Comparison of ENCODE assay signal across 8 mouse cellular contexts in genomic region chr2:90916560-90917232, GRCm38 (mm10). TPM values are rescaled to one million over a fixed set of nuclear protein-coding genes. Genes with fewer than 3 reads are reported as not detected.
DNase-seq lines count a peak whose midpoint lies in the region; ATAC-seq and TF ChIP-seq lines count a peak whose summit lies in the region.

No protein-coding gene starts in this region.

- WGBS in intestine, embryonic 16.5 days, result 20% methylated on average over 7 of the region's 7 CpGs
- WGBS in neural tube, embryonic 15.5 days, result 30% methylated on average over 7 of the region's 7 CpGs

- H3K4me2 ChIP-seq in intestine, embryonic 16.5 days (ENCODE audit: low read depth, low read length), result peak overlapping the region; percentile 67
- H3K4me2 ChIP-seq in neural tube, embryonic 15.5 days, result peak overlapping the region; percentile 85

- TF ChIP-seq POLR2A in testis, adult 2 months (IDR thresholded peaks at IDR 0.05; ENCODE audit: control insufficient read depth, low read depth, low read length), result no peak

- peak overlapping the region; percentile 92 for H3K4me3 ChIP-seq in testis, adult 2 months (ENCODE audit: control insufficient read depth, low read depth, low read length)
- peak overlapping the region; percentile 62 for H3K4me3 ChIP-seq in intestine, embryonic 16.5 days (ENCODE audit: low read length)
- H3K4me3 ChIP-seq in neural tube, embryonic 15.5 days (replicated peaks), result peak overlapping the region; percentile 53

- H3K27ac ChIP-seq in testis, adult 2 months (ENCODE audit: control insufficient read depth, insufficient read depth, low read depth, low read length), result peak overlapping the region; percentile 96
- H3K27ac ChIP-seq in intestine, embryonic 16.5 days (ENCODE audit: low read length), result peak overlapping the region; percentile 97
- H3K27ac ChIP-seq in neural tube, embryonic 15.5 days (replicated peaks), result peak overlapping the region; percentile 90

- peaks cover 11% of the 10 kb centered on the region for H3K4me1 ChIP-seq in testis, adult 2 months (ENCODE audit: control insufficient read depth, insufficient read depth, low read length)
- H3K4me1 ChIP-seq in intestine, embryonic 16.5 days (ENCODE audit: control insufficient read depth, insufficient read depth, low read length), result peaks cover 19% of the 10 kb centered on the region
- H3K4me1 ChIP-seq in neural tube, embryonic 15.5 days, result peaks cover 32% of the 10 kb centered on the region

- H3K27me3 ChIP-seq in testis, adult 2 months (ENCODE audit: control insufficient read depth, insufficient read depth, low read length), result no peaks in the 10 kb centered on the region
- H3K27me3 ChIP-seq in intestine, embryonic 16.5 days (replicated peaks; ENCODE audit: control insufficient read depth, insufficient read depth, low read length), result no peaks in the 10 kb centered on the region
- H3K27me3 ChIP-seq in neural tube, embryonic 15.5 days (replicated peaks), result no peaks in the 10 kb centered on the region

- DNase-seq in cerebellum, adult 8-10 months, result peak; percentile 39
- DNase-seq in testis, postnatal 14 days (ENCODE audit: low spot score), result no peak
- no peak for DNase-seq in ovary, adult 18-20 months (ENCODE audit: low spot score)
- DNase-seq in left cerebral cortex, adult 8-10 months (ENCODE audit: low spot score in 2 of 2), result no peak

- TF ChIP-seq CTCF in testis, adult 2 months (IDR thresholded peaks at IDR 0.05; ENCODE audit: control insufficient read depth, insufficient read depth, insufficient replicate concordance, low read depth, low read length), result no peak

- ATAC-seq in cerebellum, adult (ENCODE audit: insufficient number of reproducible peaks, low FRiP score, low TSS enrichment), result no peak; the same call in 1 of the 2 replicates
- ATAC-seq in intestine, embryonic 16.5 days, result peak; percentile 9; the same call in 1 of the 2 replicates
- no peak for ATAC-seq in neural tube, embryonic 15.5 days (ENCODE audit: low FRiP score)

- no peaks in the 10 kb centered on the region for H3K9me3 ChIP-seq in intestine, embryonic 16.5 days (ENCODE audit: control insufficient read depth, low read length)
- no peaks in the 10 kb centered on the region for H3K9me3 ChIP-seq in neural tube, embryonic 15.5 days (replicated peaks)

- H3K36me3 ChIP-seq in testis, adult 2 months (ENCODE audit: control insufficient read depth, insufficient read depth, low read length), result no peaks in the 10 kb centered on the region
- H3K36me3 ChIP-seq in intestine, embryonic 16.5 days (ENCODE audit: control insufficient read depth, insufficient read depth, low read length), result peaks cover 1% of the 10 kb centered on the region; the same call in 1 of the 2 replicates
- peaks cover 8% of the 10 kb centered on the region for H3K36me3 ChIP-seq in neural tube, embryonic 15.5 days

- H3K9ac ChIP-seq in intestine, embryonic 16.5 days (ENCODE audit: low read depth, low read length), result peak overlapping the region; percentile 84
- H3K9ac ChIP-seq in neural tube, embryonic 15.5 days (replicated peaks), result peak overlapping the region; percentile 72

RNA-seq across cellular contexts. Expression of gene Ndufs3, which starts 12.1 kb away (rescaled TPM):
- 139 and 170 TPM in 2 replicates for polyA plus RNA-seq in testis, adult 2 months (2012; rRNA removed)
- polyA plus RNA-seq in intestine, embryonic 16.5 days (2015; fragmentation: Nextera tagmentation; extraction: Ambion mirVana), result 301 and 316 TPM in 2 replicates
- polyA plus RNA-seq in neural tube, embryonic 15.5 days (2015; fragmentation: Nextera tagmentation; extraction: Ambion mirVana), result 228 and 239 TPM in 2 replicates
- total RNA-seq in left cerebral cortex, adult 8-10 months (2022), result 100 to 1,000 TPM; 244 to 284 (median 255) TPM

RNA-seq across cellular contexts. Expression of gene Kbtbd4, which starts 12.2 kb away (rescaled TPM):
- polyA plus RNA-seq in testis, adult 2 months (2012; rRNA removed), result 34.5 and 35.5 TPM in 2 replicates
- polyA plus RNA-seq in intestine, embryonic 16.5 days (2015; fragmentation: Nextera tagmentation; extraction: Ambion mirVana), result 24.8 and 27.1 TPM in 2 replicates
- 48.6 and 55.3 TPM in 2 replicates for polyA plus RNA-seq in neural tube, embryonic 15.5 days (2015; fragmentation: Nextera tagmentation; extraction: Ambion mirVana)
- 10 to 100 TPM; 33.1 to 51.2 (median 40.3) TPM for total RNA-seq in left cerebral cortex, adult 8-10 months (2022)

RNA-seq across cellular contexts. Expression of gene Celf1, which starts 23.5 kb away (rescaled TPM):
- polyA plus RNA-seq in testis, adult 2 months (2012; rRNA removed), result 19.1 and 19.8 TPM in 2 replicates
- 71.8 and 73.1 TPM in 2 replicates for polyA plus RNA-seq in intestine, embryonic 16.5 days (2015; fragmentation: Nextera tagmentation; extraction: Ambion mirVana)
- 86.6 and 89.5 TPM in 2 replicates for polyA plus RNA-seq in neural tube, embryonic 15.5 days (2015; fragmentation: Nextera tagmentation; extraction: Ambion mirVana)
- 100 to 1,000 TPM; 129 to 151 (median 138) TPM for total RNA-seq in left cerebral cortex, adult 8-10 months (2022)

RNA-seq across cellular contexts. Expression of gene C1qtnf4, which starts 31.0 kb away (rescaled TPM):
- 390 and 487 TPM in 2 replicates for polyA plus RNA-seq in testis, adult 2 months (2012; rRNA removed)
- 3.3 and 4.8 TPM in 2 replicates for polyA plus RNA-seq in intestine, embryonic 16.5 days (2015; fragmentation: Nextera tagmentation; extraction: Ambion mirVana)
- 123 and 207 TPM in 2 replicates for polyA plus RNA-seq in neural tube, embryonic 15.5 days (2015; fragmentation: Nextera tagmentation; extraction: Ambion mirVana)
- 100 to 1,000 TPM; 243 to 258 (median 253) TPM for total RNA-seq in left cerebral cortex, adult 8-10 months (2022)
